Mouse (Mus musculus): ENCODE results near the gene Hrh3. TPM values are rescaled to one million over a fixed set of nuclear protein-coding genes. Genes with fewer than 3 reads are reported as not detected.

Gene Hrh3
- polyA plus RNA-seq, 1 experiment from 2014 or later = 2.1 TPM

DNA sequence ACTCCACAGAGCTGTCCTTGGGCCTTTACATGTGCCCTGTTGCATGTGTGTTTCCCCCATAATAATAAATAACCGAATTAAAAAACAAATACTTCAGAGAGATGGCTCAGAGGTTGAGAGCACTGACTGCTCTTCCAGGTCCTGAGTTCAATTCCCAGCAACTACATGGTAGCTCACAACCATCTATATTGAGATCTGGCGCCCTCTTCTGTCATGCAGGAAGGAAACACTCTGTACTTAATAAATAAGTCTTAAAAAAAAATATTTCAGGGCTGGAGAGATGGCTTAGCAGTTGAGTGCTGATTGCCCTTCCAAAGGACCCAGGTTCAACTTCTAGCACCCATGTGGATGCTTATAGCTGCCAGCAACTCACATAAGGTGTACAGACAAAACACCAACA lies 19.9 kb upstream of the Hrh3 start:
- Histone ChIP-seq H3K27ac (ENCODE audit: low read depth, low read length) (no peak overlapping the region), H3K4me1 (ENCODE audit: control insufficient read depth, insufficient read depth, low read depth, low read length) (peaks cover 26% of the 10 kb centered on the region), H3K4me3 (ENCODE audit: low read length) (no peak overlapping the region), H3K9me3 (ENCODE audit: control insufficient read depth, low read length) (no peaks in the 10 kb centered on the region), H3K36me3 (ENCODE audit: control insufficient read depth, insufficient read depth, low read length) (no peaks in the 10 kb centered on the region), H3K27me3 (replicated peaks; ENCODE audit: control insufficient read depth, insufficient read depth, low read length) (no peaks in the 10 kb centered on the region), H3K9ac (ENCODE audit: low read depth, low read length) (no peak overlapping the region), H3K4me2 (ENCODE audit: low read length) (no peak overlapping the region)
- no peak for ATAC-seq
- 88% methylated on average over 2 of the region's 2 CpGs for WGBS

DNA sequence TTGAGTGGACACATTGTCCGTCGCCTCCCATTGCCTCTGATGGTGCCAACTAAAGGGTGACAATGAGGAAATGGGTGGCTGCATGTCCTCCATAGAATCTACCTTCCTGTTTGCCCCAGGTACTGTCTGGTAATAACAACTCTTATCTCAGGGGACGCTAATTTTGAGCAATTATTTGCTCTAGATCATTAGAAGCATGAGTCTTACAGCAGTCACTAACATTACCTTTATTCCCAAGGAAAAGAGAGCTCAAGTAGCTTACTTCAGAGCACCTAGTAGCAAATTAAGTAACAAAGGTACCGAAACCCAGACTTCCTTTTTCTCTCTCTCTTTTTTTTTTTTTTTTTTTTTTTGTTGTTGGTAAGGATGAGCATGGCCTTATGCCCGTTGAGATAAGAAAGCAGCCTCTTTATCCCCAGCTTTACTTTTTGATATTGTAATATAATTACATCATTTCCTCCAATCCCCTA lies 16.0 kb upstream of the Hrh3 start:
- WGBS = 68% methylated on average over 5 of the region's 5 CpGs
- Histone ChIP-seq H3K4me2 (ENCODE audit: low read length) (peak overlapping the region; percentile 94), H3K9me3 (ENCODE audit: control insufficient read depth, low read length) (no peaks in the 10 kb centered on the region), H3K4me3 (ENCODE audit: low read length) (peak overlapping the region; percentile 90), H3K4me1 (ENCODE audit: control insufficient read depth, insufficient read depth, low read depth, low read length) (peaks cover 27% of the 10 kb centered on the region), H3K9ac (ENCODE audit: low read depth, low read length) (no peak overlapping the region), H3K27me3 (replicated peaks; ENCODE audit: control insufficient read depth, insufficient read depth, low read length) (no peaks in the 10 kb centered on the region), H3K36me3 (ENCODE audit: control insufficient read depth, insufficient read depth, low read length) (no peaks in the 10 kb centered on the region), H3K27ac (ENCODE audit: low read depth, low read length) (no peak overlapping the region)
- no peak for ATAC-seq

- Histone ChIP-seq H3K9ac (ENCODE audit: low read depth, low read length) (peak overlapping the region; percentile 89), H3K4me2 (ENCODE audit: low read length) (peak overlapping the region; percentile 94), H3K27me3 (replicated peaks; ENCODE audit: control insufficient read depth, insufficient read depth, low read length) (no peaks in the 10 kb centered on the region), H3K4me3 (ENCODE audit: low read length) (peak overlapping the region; percentile 90), H3K36me3 (ENCODE audit: control insufficient read depth, insufficient read depth, low read length) (no peaks in the 10 kb centered on the region), H3K4me1 (ENCODE audit: control insufficient read depth, insufficient read depth, low read depth, low read length) (peaks cover 29% of the 10 kb centered on the region), H3K27ac (ENCODE audit: low read depth, low read length) (peak overlapping the region; percentile 80), H3K9me3 (ENCODE audit: control insufficient read depth, low read length) (no peaks in the 10 kb centered on the region)
- peak; percentile 41 for ATAC-seq
- WGBS = under 1% methylated on average over 26 of the region's 68 CpGs
Observed at GRCm38 (mm10) chr2:180119439-180120291, 15.4 kb upstream of the Hrh3 start.

DNA sequence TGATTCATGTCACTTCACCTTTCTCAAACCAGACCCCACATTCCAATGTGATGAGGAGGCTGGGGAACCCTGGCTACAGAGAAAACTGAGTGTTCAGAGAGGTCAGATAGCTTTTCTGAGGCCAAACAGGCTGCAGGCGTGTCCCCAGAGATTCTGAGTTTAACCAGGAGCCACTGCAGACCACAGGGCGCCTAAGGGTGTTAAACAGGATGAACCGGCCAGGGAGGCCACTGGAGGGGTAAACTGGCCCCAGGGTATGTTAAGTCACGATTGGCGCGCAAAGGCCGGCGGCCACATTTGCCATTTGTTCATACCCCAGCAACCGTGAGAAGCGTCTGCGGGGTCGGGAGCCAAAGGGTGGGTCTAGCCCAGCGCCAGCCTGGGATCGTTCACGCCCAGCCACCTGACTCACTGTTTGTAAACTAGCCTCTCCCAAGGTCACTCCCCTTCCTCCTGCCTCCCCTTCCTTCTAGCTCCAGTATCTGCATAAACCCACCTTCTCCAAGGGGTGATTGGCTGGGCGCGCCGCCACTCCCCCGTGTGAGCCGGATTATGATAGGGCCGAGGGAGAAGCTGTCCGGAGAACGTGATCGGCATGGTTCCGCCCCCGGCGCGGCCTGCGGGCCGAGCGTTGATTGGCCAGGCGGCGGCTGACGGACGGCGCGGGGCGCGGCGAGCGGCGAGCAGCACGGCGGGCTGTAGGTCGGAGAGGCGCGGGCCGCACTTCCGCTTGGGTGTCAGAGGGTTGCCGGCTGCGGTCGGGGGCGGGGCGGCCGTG lies 14.6 kb upstream of the Hrh3 start, which contains the start of gene Osbpl2:
Gene Osbpl2 (plus strand): TSS at position 646 of the 778 bp plus-strand sequence.
- Histone ChIP-seq H3K27me3 (replicated peaks; ENCODE audit: control insufficient read depth, insufficient read depth, low read length) (no peaks in the 10 kb centered on the region), H3K27ac (ENCODE audit: low read depth, low read length) (peak within 1 kb of the TSS; percentile 82), H3K4me2 (ENCODE audit: low read length) (peak within 1 kb of the TSS; percentile 94), H3K36me3 (ENCODE audit: control insufficient read depth, insufficient read depth, low read length) (no peaks in the 10 kb centered on the region), H3K4me1 (ENCODE audit: control insufficient read depth, insufficient read depth, low read depth, low read length) (peaks cover 36% of the 10 kb centered on the region), H3K9ac (ENCODE audit: low read depth, low read length) (peak within 1 kb of the TSS; percentile 89), H3K4me3 (ENCODE audit: low read length) (peak within 1 kb of the TSS; percentile 90), H3K9me3 (ENCODE audit: control insufficient read depth, low read length) (no peaks in the 10 kb centered on the region)
- WGBS = under 1% methylated on average over 46 of the region's 55 CpGs
- ATAC-seq = peak; percentile 98

DNA sequence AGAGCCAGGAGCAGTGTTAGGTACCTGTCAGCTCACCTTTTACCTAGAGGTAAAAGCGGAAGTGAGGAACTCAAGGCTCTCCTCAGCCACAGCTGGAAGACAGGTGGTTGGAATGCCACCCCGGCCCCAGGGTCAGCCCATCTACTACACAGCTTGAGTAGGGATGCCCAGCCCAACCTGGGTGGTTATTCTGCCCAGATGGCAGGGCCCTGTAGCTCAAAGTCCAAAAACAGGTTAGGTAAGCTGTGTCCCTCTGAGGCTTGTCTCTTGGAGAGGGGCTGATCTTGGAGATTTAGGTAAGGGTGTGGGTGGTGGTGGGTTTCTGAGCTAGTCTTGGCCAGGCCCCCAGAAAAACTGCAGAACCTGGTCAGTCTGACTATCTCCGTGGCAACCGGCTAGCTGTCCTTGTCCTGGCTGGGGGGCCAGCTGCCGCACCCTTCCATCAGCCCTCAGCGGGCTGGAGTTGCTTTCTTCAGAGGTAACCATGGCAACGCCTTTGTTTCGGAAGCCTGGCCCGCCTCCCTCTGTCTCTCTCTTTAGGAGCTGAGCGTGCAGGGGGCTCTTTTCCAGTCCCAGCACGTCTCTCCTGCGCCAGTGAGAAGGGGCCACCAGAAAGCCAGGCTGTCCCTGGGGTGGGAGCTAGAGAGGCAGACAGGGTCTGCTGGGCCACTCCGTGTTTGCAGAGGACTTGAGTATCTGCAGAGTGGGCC lies 13.4 kb upstream of the Hrh3 start:
- H3K4me3 ChIP-seq (ENCODE audit: low read length) = peak overlapping the region; percentile 8
- H3K9me3 ChIP-seq (ENCODE audit: control insufficient read depth, low read length) = no peaks in the 10 kb centered on the region
- peaks cover 36% of the 10 kb centered on the region for H3K4me1 ChIP-seq (ENCODE audit: control insufficient read depth, insufficient read depth, low read depth, low read length)
- H3K36me3 ChIP-seq (ENCODE audit: control insufficient read depth, insufficient read depth, low read length) = no peaks in the 10 kb centered on the region
- H3K9ac ChIP-seq (ENCODE audit: low read depth, low read length) = peak overlapping the region; percentile 67
- peak overlapping the region; percentile 94 for H3K4me2 ChIP-seq (ENCODE audit: low read length)
- WGBS = 8% methylated on average over 13 of the region's 13 CpGs
- H3K27ac ChIP-seq (ENCODE audit: low read depth, low read length) = peak overlapping the region; percentile 82
- ATAC-seq = peak; percentile 25; the same call in 1 of the 2 replicates
- no peaks in the 10 kb centered on the region for H3K27me3 ChIP-seq (replicated peaks; ENCODE audit: control insufficient read depth, insufficient read depth, low read length)

DNA sequence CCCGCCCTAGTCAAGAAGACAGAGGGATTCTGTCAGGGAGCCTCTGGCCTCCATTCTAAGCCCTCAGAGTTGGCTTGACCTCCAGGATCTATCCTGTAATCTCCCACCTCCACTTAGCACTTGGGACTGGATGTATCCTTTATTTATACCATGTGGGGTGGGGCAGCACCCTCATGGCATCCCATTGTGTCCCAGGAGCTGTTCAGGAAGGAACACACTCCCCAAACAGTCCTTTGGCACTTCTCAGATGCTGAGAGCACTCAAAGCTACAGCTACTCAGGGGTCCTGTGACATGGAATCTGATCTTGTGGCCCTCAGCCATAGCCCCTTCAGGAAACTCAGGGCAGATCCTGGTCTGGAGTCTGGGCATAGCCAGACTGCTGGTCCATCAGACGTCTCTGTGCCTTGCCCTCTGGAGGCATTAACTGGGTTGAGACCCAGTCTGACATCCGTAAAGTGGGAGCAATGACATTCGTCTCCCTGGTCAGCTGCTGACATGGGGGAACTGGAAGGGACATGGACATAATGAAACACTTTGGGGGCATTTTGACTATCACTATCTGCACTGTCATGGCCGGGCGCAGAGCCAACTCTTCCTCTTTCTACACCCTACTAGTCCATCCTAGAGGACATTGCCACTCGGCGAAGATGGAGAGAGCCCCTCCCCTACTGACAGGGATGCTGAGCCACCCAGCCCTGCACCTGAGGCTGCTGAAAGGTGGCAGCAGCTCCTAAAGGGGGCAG lies 12.6 kb upstream of the Hrh3 start:
- H3K36me3 ChIP-seq (ENCODE audit: control insufficient read depth, insufficient read depth, low read length) = no peaks in the 10 kb centered on the region
- 64% methylated on average over 7 of the region's 8 CpGs for WGBS
- no peaks in the 10 kb centered on the region for H3K9me3 ChIP-seq (ENCODE audit: control insufficient read depth, low read length)
- no peaks in the 10 kb centered on the region for H3K27me3 ChIP-seq (replicated peaks; ENCODE audit: control insufficient read depth, insufficient read depth, low read length)
- H3K4me2 ChIP-seq (ENCODE audit: low read length) = no peak overlapping the region
- H3K4me1 ChIP-seq (ENCODE audit: control insufficient read depth, insufficient read depth, low read depth, low read length) = peaks cover 36% of the 10 kb centered on the region
- no peak for ATAC-seq
- no peak overlapping the region for H3K9ac ChIP-seq (ENCODE audit: low read depth, low read length)
- H3K27ac ChIP-seq (ENCODE audit: low read depth, low read length) = no peak overlapping the region
- H3K4me3 ChIP-seq (ENCODE audit: low read length) = no peak overlapping the region

DNA sequence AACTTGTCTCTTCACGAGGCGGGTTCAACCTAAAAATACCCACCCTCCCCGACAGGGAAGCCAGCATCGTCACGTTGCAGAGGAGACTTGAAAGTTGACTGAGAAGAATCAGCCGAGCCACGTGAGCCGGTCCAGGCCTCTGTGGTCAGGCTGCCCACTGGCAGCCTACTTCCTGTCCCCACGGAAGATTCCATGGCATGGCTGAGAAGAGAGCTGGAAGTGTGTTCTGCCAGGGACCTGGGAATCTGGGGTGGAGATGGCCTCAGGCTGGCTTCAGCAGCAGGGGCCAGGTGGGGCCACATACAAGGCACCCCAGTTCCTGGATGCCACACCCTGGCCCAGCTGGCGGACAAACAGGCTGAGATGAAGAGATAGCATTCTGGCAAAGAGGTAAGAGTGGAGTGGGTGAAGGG lies 11.8 kb upstream of the Hrh3 start:
- Histone ChIP-seq H3K27ac (ENCODE audit: low read depth, low read length) (no peak overlapping the region), H3K36me3 (ENCODE audit: control insufficient read depth, insufficient read depth, low read length) (no peaks in the 10 kb centered on the region), H3K27me3 (replicated peaks; ENCODE audit: control insufficient read depth, insufficient read depth, low read length) (no peaks in the 10 kb centered on the region), H3K9me3 (ENCODE audit: control insufficient read depth, low read length) (no peaks in the 10 kb centered on the region), H3K4me3 (ENCODE audit: low read length) (no peak overlapping the region), H3K4me1 (ENCODE audit: control insufficient read depth, insufficient read depth, low read depth, low read length) (peaks cover 36% of the 10 kb centered on the region), H3K4me2 (ENCODE audit: low read length) (no peak overlapping the region), H3K9ac (ENCODE audit: low read depth, low read length) (no peak overlapping the region)
- ATAC-seq = no peak
- WGBS = 66% methylated on average over 10 of the region's 10 CpGs

DNA sequence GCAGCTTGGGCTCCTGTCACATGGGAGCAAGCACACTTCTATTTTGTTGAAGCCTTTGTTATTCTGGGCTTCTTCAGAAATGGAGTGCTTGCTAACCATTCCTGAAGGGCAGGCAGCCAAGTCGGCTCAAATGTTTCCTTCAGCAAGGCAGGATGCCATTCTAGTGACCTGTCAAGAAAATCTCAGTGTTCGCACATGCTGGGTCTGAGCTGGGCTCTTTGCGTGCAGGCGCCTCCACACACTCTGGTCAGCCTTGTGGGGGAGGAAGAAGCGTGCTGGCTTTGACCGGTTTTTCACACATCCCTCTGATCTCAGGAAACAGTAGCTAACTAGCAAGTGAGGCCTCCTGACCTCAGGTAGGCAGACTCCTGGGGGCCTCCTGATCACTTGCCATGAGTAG lies 11.0 kb upstream of the Hrh3 start:
- no peaks in the 10 kb centered on the region for H3K36me3 ChIP-seq (ENCODE audit: control insufficient read depth, insufficient read depth, low read length)
- 29% methylated on average over 6 of the region's 6 CpGs for WGBS
- H3K4me3 ChIP-seq (ENCODE audit: low read length) = no peak overlapping the region
- no peak overlapping the region for H3K4me2 ChIP-seq (ENCODE audit: low read length)
- H3K9ac ChIP-seq (ENCODE audit: low read depth, low read length) = no peak overlapping the region
- peaks cover 32% of the 10 kb centered on the region for H3K4me1 ChIP-seq (ENCODE audit: control insufficient read depth, insufficient read depth, low read depth, low read length)
- no peaks in the 10 kb centered on the region for H3K27me3 ChIP-seq (replicated peaks; ENCODE audit: control insufficient read depth, insufficient read depth, low read length)
- no peak overlapping the region for H3K27ac ChIP-seq (ENCODE audit: low read depth, low read length)
- H3K9me3 ChIP-seq (ENCODE audit: control insufficient read depth, low read length) = no peaks in the 10 kb centered on the region
- no peak for ATAC-seq

Measured in hindbrain, embryonic 16.5 days (tissue).